Mouse (Mus musculus) adrenal gland, postnatal 25 days (tissue): Measurements from ENCODE around the gene Samd4b. TPM values are rescaled to one million over a fixed set of nuclear protein-coding genes. Genes with fewer than 3 reads are reported as not detected.
A peak's percentile ranks its signal among the peaks of the same experiment; 100 is the strongest.

Source experiments
- DNase-seq: peaks from one replicate; pipeline ENCODE4 v3.0.0; 2021; ENCODE audit warnings: mixed read lengths
- total RNA-seq: library from RNA; stranded (reverse); gene quantifications from 2 replicates; pipeline ENCODE4 v1.2.3, GENCODE M21; 2021

Samd4b gene
- total RNA-seq, 1 experiment from 2014 or later: 69.4 TPM

DNA sequence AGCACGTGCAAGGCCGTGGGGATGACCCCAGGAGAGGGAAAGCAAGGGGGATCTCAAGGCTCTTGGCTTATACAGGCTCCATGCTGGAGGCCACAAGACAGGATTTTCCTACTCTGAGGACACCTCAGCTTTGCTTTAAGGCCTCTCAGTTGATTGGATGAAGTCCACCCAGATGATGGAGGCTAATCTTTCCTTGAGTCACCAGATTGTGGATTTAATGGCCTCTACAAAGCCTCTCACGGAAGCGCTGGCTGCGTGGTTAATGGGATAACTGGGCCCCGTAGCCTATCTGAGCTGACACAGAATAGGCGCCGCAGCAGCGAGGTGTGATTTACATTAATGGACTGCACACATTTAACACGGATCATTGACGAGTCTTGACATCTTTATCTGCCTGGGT is 102.5 kb downstream of the Samd4b start:
- DNase-seq: no peak

DNA sequence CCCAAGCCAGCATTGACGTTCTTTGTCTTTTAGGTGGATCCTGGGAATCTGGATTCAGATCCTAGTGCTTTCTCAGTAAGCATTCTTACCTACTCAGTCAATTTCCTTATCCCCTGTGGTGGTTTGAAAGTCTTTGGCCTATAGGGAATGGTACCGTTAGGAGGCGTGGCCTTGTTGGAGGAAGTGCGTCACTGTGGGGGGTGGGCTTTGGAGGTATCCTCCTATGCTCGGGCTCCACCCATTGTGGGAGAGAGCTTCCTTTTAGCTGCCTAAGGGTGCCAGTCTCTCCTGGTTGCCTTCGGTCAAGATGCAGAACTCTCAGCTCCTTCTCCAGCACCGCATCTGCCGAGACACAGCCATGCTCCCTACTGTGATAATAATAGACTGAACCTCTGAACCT is 105.6 kb downstream of the Samd4b start:
- no peak for DNase-seq

- no peak for DNase-seq
Observed at GRCm38 (mm10) chr7:28490903-28491302, 107.0 kb downstream of the Samd4b start.

- DNase-seq: peak; percentile 59
Observed at GRCm38 (mm10) chr7:28490410-28490809, 107.5 kb downstream of the Samd4b start.

DNA sequence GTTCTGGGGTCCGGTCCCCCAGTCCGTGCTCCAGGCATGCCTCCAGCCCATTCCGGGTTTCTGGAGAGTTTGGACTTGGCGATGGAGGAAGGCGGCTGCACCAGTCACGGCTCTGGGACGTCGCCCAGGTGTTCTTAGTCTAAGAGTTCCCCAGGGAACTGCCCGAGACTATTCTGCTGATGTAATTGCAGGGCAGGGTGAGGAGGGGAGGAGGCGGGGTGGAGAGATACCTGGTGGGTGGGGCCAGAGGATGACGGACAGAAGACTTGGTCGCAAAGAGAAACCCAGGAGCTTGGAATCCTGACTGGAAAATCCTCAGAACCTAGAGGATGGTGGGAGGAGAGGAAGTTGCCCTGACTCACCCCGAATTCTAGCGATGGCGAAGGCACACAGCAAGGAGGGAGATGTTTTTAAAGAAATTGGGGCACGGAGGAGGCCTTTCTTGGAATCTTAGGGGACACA is 109.9 kb downstream of the Samd4b start:
- DNase-seq: no peak

- no peak for DNase-seq
Observed at GRCm38 (mm10) chr7:28484192-28484591, 113.8 kb downstream of the Samd4b start.

DNA sequence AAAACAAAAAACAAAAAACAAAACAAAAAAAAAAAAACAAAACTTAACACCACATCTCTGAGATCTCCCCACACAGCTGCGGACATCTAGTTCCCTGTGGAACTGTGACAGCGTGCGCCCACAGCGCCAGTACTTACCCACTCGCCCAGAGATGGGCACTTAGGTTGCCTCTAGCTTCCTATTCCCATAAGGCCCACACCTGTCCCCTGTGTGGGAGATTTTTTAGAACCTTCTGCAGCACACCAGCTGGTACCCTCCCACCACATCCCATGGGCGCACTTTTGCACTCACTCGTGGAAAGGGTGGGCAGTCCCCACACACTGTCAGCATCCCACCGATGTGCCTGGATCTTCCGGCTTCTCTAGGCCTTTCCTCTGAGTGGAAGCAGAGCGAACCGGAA is 115.1 kb downstream of the Samd4b start:
- no peak for DNase-seq

DNA sequence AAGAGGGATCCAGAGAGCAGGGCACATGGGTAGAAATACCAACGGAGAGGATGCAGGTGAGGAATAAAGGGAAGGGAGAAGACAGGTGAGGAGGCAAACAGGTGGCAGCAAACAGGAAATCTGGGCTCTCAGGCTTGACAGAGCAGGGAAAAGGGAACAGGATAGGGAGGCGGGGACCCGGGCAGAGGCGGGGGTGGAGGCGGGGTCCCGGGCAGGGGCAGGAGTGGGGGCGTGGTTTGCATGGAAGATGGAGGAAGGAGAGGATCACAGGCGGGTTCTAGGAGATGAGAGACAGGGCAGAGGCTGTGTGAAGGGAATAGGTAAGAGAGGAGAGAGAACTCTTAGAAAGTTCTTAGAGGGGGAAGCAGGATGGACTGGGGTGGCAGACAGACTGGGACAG is 119.1 kb downstream of the Samd4b start:
- DNase-seq: no peak

- DNase-seq: no peak
Observed at GRCm38 (mm10) chr7:28477363-28477762, 120.6 kb downstream of the Samd4b start.

DNA sequence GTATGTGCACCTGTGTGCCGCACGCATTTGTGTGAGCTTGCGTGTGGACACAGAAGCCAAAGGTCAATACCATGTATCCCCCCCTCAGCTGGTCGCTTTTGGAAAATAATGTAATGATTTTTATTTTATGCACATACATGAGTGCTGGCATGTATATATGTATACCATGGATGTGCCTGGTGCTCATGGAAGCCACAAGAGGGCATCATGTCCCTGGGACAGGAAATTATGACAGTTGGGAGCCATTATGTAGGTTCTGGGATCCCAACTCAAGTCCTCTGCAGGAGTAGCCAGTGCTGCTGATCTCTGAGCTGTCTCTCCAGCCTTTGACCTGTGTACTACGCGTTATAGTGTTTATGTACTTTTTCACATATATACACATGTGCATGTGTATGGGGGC is 121.8 kb downstream of the Samd4b start:
- no peak for DNase-seq

GRCm38 (mm10) chr7:28467213-28467751 is 130.7 kb downstream of the Samd4b start:
- DNase-seq: peak; percentile 82

- DNase-seq: no peak
Observed at GRCm38 (mm10) chr7:28466721-28467212, 131.2 kb downstream of the Samd4b start.

GRCm38 (mm10) chr7:28464416-28465212 is 133.3 kb downstream of the Samd4b start:
- peak; percentile 75 for DNase-seq

DNA sequence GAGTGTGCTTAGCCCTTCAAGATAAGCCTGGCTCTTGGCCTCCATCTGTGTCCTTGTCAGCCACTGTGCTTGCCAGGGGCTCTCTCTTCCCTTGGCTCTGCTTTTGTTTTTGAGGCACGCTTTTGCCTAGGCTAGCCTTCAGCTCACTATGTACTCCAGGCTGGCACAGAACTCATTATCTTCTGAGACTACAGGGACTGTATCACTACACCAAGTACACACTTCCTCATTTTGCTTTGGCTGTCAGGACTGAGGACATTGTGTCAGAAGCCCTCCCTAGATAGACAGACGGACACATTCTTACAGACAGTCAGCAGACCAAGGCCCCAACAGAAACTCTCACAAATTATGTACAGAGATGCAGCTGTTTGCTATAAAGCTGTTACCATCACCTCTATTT is 135.2 kb downstream of the Samd4b start:
- DNase-seq: no peak

- no peak for DNase-seq
Observed at GRCm38 (mm10) chr7:28460361-28460760, 137.6 kb downstream of the Samd4b start.

- no peak for DNase-seq
Observed at GRCm38 (mm10) chr7:28452361-28453005, 145.5 kb downstream of the Samd4b start.

DNA sequence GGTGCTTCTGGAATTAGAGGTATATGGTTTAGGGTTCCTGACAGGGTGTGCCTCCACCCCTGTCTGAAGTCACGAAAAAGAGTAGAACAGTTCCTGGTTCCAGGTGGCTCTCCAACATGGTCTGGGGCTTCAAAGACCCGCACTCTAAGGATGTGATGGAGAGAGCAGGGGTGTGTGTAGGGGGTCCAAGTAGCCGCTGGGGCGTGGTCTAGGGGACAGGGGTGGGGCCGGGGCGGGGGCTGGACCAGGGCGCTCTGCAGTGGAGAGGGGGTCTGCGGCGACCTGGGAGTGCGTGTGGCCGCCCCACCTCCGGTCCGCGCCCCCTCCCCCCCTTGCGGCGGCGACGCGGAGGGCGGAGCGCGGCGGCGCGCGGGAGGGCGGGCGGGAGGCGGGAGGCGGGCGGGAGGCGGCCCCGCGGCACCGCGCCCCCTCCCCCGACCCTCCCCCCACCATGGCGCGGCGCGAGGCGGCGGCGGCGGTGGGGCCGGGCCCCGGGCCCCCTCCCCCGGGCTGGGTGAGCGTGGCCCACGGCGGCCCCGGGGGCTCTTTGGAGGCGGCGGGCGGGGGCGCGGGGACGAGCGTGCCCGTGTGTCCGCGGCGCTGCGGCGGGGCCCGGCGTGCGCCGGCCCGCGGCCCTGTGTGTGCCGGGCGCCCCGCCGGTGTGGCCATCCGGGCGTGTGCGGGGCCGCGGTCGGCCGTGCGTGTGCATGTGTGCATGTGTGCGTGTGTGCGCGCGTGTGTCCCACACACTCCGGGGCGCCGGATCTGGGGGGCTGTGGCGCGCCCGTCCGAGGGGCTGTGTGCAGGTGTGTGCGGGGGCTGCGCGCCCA is 146.2 kb downstream of the Samd4b start, which contains the start of gene Lrfn1:
Gene Lrfn1, plus strand, starts transcription at position 450 of the 830 bp plus-strand sequence.
- peak; percentile 43 for DNase-seq

DNA sequence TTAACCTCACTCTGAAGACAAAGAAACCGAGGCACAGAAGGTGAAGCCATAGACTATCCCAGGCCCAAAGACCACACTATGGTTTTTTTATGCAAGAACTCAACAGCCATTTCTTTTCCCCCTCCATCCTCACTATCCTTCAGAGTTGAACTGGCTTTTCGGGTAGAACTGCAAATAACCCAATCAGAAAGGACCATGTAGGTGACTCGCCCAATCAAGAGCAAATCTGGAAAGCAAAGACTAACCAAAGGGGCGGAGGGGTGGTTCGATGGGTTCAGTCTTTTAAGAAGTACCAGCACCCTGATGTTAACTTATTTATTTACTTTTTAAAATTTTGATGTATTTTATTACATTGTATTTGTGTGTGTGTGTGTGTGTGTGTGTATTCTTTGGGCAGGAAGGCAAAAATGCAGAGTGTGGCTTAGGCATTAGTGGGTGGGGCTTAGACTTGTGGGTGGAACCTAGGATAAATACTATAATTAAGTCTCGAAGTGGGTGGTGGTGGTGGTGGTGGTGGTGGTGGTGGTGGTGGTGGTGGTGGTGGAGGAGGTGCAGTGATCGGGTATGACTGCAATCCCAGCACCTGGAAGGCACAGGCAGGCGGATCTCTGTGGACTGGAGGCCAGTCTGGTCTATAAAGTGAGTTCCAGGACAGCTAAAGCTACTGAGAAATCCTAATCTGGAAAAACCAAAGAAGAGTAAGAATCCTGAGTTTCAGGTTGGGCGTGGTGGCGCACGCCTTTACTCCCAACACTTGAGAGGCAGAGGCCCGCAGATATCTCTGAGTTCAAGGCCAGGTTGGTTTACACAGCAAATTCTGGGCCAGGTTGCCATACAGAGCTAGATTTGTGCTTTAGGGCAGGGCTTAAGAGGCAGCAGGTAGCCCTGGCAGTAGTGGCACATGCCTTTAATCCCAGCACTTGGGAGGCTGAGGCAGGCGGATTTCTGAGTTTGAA is 149.8 kb downstream of the Samd4b start:
- no peak for DNase-seq

GRCm38 (mm10) chr7:28447101-28447830 is 150.7 kb downstream of the Samd4b start:
- peak; percentile 43 for DNase-seq

- peak; percentile 85 for DNase-seq
Observed at GRCm38 (mm10) chr7:28446446-28446845, 151.5 kb downstream of the Samd4b start.
